Mouse (Mus musculus) macrophage (primary cell): ENCODE results near the gene Nmrk1. TPM values are rescaled to one million over a fixed set of nuclear protein-coding genes. Genes with fewer than 3 reads are reported as not detected.

Experiments
- H3K27ac ChIP-seq: fragments of 350-480 bp; formaldehyde crosslinking; 2 replicates; pipeline ENCODE4 v1.9.0; 2021
- H3K36me3 ChIP-seq: fragments of 350-480 bp; formaldehyde crosslinking; 2 replicates; pipeline ENCODE4 v1.9.0; 2021; ENCODE audit errors: inconsistent target
- H3K4me3 ChIP-seq: fragments of 350-480 bp; formaldehyde crosslinking; 2 replicates; pipeline ENCODE4 v1.9.0; 2021; ENCODE audit errors: inconsistent target
- H3K79me2 ChIP-seq: fragments of 350-480 bp; formaldehyde crosslinking; 2 replicates; pipeline ENCODE4 v1.9.0; 2021; ENCODE audit errors: inconsistent target
- WGBS: methylation state at CpG from one replicate; pipeline ENCODE4 v1.1.7; 2026; ENCODE audit warnings: inconsistent platforms; ENCODE audit not compliant: missing documents; 5-methylcytosine and 5-hydroxymethylcytosine counted together
- polyA plus RNA-seq: library from polyadenylated mRNA; stranded (reverse); fragments of 250-400 nt; gene quantifications from 3 replicates; pipeline ENCODE4 v1.2.4, GENCODE M21; 2018; ENCODE audit warnings: inconsistent platforms

Nmrk1 gene
- polyA plus RNA-seq, 1 experiment from 2014 or later = 41.4 TPM

DNA sequence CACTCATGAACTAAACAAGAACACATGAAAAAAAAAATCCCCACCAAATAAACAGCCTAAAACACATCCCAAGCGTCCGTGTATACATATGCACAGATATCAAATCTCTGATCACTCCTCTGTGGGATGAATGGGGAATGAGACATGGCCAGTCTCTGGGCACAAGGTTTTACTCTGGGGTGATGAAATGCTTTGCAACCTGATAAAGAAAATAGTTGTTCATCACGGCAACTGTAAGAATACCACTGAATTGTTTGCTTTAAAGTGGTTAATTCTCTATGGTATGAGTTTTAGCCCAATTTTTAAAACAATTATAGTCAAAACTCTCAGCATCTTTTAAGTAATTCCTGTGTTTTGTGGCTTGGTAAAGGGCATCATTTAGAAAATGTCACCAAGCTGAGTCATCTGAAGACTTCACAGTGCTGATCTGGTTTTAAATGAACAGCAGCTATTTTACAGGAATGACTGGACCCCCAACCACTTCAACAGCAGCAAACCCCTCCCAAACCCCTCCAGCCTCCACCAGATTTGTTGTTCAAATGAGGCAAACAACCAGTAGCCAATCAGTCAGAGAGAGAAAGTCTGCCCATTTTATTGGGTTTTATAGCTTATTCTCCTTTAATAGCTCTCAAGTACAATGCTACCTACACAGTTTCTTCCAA lies 33.4 kb upstream of the Nmrk1 start:
- peaks cover 100% of the 10 kb centered on the region for H3K79me2 ChIP-seq
- H3K4me3 ChIP-seq = no peak overlapping the region
- peaks cover 36% of the 10 kb centered on the region; the same call in 1 of the 2 replicates for H3K36me3 ChIP-seq
- WGBS = 83% methylated on average over 3 of the region's 3 CpGs
- H3K27ac ChIP-seq = no peak overlapping the region

DNA sequence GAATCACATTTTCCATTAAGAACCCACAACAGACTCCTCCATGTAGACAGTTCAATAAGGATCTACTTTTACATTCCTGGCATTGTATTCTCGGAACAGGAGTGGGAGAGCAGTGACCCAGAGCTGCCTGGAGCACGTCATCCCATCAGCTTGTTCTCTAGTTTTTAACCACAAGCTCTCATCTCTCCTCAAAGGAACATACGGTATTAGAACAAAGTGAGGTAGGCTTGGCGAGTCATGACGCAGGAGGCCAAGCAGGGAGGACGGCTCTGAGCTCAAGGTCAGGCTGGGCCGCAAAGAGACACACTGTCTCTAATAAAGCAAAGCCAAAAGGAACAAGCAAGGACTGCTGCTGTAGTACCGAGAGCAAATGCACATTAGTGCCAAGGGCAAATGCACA lies 32.7 kb upstream of the Nmrk1 start:
- peaks cover 37% of the 10 kb centered on the region for H3K36me3 ChIP-seq
- H3K4me3 ChIP-seq = no peak overlapping the region
- peaks cover 100% of the 10 kb centered on the region for H3K79me2 ChIP-seq
- 96% methylated on average over 8 of the region's 8 CpGs for WGBS
- H3K27ac ChIP-seq = no peak overlapping the region

DNA sequence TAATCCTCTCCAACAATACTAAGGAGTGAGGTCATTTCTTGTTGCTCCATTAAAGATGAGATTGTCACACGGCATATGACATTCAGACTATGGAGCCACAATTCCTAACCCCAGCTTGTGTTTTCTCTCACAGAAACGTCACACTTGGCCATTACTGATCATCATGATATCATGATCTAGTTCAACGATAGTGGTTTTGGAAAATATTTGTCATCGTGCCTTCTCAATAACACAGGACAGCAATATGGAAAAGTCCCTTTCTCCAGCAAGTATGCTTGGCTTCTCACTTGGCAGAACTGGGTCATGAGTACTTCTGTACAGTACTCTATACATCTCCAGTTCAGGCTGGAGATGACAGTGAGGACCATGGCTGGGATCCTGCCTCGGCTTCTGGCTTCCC lies 32.1 kb upstream of the Nmrk1 start:
- 100% methylated on average over 5 of the region's 5 CpGs for WGBS
- Histone ChIP-seq H3K4me3 (no peak overlapping the region), H3K27ac (no peak overlapping the region), H3K36me3 (peaks cover 34% of the 10 kb centered on the region), H3K79me2 (peaks cover 100% of the 10 kb centered on the region)

DNA sequence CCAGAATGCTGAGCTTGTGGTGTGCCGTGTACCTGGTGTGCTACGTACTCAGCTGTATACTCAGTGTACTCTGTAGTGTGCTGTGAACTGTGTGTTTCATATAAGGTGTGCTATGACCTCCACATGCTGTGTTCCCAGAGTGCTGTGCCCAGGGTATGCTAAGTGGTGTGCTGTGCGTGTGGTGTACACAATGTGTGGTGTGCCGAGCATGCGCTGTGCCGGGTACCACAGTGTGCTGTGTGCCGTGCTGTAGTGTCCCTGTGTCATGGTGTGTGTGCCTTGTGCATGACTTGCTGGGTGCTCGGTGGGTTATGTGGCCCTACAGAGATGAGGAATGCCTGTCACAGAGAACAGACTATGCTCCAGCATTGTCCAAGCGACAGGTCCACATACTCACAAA lies 31.1 kb upstream of the Nmrk1 start:
- no peak overlapping the region for H3K27ac ChIP-seq
- H3K36me3 ChIP-seq = peaks cover 28% of the 10 kb centered on the region
- peaks cover 100% of the 10 kb centered on the region for H3K79me2 ChIP-seq
- no peak overlapping the region for H3K4me3 ChIP-seq
- WGBS = 92% methylated on average over 8 of the region's 9 CpGs

DNA sequence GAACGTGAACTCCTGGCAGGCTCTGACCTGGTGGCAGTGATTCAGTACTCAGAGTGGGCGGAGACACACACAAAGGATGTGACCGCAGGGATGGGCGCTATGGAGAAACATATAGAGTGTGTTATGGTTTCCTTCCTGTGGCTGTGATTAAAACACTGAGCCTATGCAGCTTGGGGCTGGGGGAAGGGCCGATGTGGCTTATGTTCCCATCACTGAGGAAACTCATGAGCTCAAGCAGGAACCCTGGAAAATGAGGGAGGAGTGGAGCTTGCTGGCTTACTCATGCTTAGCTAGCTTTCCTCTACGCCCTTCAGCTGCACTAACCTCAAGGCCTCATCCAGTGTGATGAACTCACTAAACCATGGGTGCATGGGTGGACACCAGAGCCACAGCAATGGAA lies 28.7 kb upstream of the Nmrk1 start:
- H3K27ac ChIP-seq = peak overlapping the region; percentile 25; the same call in 1 of the 2 replicates
- peaks cover 100% of the 10 kb centered on the region for H3K79me2 ChIP-seq
- no peak overlapping the region for H3K4me3 ChIP-seq
- WGBS = 36% methylated on average over 6 of the region's 6 CpGs
- H3K36me3 ChIP-seq = peaks cover 35% of the 10 kb centered on the region

DNA sequence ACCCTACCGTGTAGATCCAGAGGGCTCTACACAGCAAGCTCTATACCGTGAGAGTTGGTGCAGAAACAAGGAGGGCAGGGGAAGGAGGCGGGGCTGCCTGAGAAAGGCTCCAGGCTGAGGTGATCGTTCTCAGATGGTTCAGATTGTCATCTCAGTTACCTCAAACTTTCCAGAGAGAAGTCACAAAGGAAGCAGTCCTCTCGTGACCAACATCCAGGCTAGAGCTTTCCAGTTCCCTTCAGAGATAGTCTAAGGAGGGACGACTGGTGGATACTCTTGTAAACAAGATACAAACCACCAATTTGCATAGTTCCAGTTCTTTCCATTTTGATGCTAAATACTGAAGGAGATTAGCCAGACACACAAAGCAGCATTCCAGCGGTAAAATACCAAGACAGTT lies 23.8 kb upstream of the Nmrk1 start:
- Histone ChIP-seq H3K4me3 (no peak overlapping the region), H3K36me3 (peaks cover 25% of the 10 kb centered on the region), H3K79me2 (peaks cover 100% of the 10 kb centered on the region), H3K27ac (no peak overlapping the region)
- WGBS = 61% methylated on average over 7 of the region's 7 CpGs

DNA sequence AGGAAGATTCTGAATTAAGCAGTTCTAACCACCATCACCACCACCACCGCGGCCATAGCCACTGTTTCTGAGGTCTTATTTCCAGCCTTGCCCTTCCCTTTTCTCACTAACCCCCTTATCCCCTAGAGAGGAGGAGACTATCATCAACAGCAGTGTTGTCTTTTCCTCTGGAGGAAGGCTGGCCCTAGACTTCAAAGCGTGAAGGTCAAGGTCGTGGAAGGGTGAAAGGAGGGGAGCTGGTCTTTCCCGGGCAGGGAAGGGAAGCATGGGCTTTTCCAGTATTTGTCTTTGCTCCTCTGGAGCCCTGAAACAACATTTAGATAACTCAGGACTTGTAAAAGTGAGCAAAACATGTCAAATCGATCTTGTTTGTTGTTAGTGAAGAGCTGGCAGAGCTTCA lies 22.8 kb upstream of the Nmrk1 start:
- H3K36me3 ChIP-seq = peaks cover 14% of the 10 kb centered on the region
- H3K27ac ChIP-seq = no peak overlapping the region
- 76% methylated on average over 6 of the region's 6 CpGs for WGBS
- peaks cover 100% of the 10 kb centered on the region for H3K79me2 ChIP-seq
- no peak overlapping the region for H3K4me3 ChIP-seq

DNA sequence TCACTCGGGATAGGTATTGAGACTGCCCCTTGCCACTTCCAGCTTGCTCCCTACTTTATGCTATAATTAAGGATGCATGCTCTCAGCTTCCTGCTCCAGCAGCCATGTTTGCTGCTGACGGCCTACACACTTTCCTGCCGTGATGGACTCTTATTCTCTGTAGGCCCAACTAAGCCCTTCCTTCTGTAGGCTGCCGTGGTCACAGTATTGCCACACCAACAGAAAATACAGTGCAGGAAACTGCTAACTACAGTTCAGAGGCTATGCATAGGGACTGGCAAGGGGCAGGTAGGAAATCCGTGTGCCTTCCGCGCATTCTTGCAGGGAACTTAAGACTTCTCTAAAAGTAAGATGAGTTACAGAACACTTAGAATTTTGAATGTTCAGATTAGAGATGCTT lies 17.4 kb upstream of the Nmrk1 start:
- Histone ChIP-seq H3K27ac (no peak overlapping the region), H3K4me3 (no peak overlapping the region), H3K79me2 (peaks cover 100% of the 10 kb centered on the region), H3K36me3 (peaks cover 6% of the 10 kb centered on the region)
- 53% methylated on average over 7 of the region's 7 CpGs for WGBS

DNA sequence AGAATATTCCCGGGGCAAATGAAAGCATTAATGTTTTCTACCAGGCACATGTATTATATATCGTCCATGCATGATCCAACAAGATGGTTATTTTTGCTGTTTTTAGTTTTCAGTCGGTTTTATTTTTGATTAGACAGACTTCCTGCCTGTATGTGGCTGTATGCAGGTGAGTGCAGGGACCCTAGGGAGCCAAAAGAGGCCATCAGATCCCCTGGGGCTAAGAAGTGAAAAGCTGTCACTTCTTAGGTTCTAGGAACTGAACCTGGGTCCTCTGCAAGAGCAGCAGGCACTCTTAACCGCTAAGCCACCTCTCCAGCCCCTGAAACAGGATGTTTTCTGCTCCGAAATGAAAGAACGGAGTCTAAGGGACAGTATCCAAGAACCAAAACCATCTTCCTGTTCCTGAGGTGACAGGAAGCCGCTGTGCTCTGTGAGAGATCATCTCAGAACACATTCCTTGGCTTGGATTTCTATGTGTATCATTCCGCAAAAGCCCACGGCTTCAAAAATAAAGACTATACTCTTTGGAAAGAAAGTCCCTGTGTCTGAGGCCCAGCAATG lies 16.0 kb upstream of the Nmrk1 start:
- H3K27ac ChIP-seq = no peak overlapping the region

DNA sequence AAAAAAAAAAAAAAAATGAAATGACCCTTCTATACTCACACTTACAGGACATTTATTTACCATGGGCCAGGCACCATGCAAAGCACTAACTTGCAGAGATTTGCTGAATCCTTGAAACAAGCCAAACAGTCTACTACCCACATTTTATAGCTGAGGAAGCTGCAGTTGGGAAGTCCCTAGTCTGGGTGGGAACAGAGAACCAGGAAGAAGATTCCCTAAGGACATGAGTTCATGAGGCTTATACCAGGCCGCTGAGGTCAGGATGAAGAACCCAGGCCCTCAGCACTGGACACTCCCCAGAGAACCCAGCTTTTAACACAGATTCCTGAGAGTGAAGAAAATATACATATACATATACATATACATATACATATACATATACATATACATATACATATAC lies 14.2 kb upstream of the Nmrk1 start:
- WGBS = 100% methylated on average over 1 of the region's 1 CpGs

More for the DNA sequence above, 16.0 kb upstream of the Nmrk1 start:
- peaks cover 100% of the 10 kb centered on the region for H3K79me2 ChIP-seq
- H3K4me3 ChIP-seq = no peak overlapping the region
- peaks cover 6% of the 10 kb centered on the region for H3K36me3 ChIP-seq
- 39% methylated on average over 9 of the region's 9 CpGs for WGBS

DNA sequence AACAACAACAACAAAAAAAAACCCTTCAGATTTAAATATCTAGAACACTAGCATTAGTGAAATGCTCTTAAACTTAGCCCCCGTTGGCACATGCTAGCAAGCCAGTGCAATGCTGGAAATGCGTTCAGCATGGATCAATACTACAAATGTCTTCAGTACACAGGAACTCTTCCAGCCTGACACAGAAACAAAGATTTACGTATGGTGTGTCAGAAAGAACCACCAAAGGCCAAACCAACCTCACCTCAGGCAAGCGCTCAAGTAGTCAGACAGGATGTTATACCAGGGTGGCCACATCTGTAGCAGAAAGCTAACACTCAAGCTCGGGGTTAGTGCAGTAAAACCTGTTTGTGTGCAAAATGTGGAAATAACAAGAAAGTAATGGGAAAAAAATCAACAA lies 12.7 kb upstream of the Nmrk1 start:
- WGBS = 65% methylated on average over 5 of the region's 5 CpGs
- Histone ChIP-seq H3K79me2 (peaks cover 100% of the 10 kb centered on the region), H3K27ac (no peak overlapping the region), H3K36me3 (no peaks in the 10 kb centered on the region), H3K4me3 (no peak overlapping the region)

More for the DNA sequence above, 14.2 kb upstream of the Nmrk1 start:
- H3K4me3 ChIP-seq = no peak overlapping the region
- H3K79me2 ChIP-seq = peaks cover 100% of the 10 kb centered on the region
- no peaks in the 10 kb centered on the region for H3K36me3 ChIP-seq
- H3K27ac ChIP-seq = no peak overlapping the region

DNA sequence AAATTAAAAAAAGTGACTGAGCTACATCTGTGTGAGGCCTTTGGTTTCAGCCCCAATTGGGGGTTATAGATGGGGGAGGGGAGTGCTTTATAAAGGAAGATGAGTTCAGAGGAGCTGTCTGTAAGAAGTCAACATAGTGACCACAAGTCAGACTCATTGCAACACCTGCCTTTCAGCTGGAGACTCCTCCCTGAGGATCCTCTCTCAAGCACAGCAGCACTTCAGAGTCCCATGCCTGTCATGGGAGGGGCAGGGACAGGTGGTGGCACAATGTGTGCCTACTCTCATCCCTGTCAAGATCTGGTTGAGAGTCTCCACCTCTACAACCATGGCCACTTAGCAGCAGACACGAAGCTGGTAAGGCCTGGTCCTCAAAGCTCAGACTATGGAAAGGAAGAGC lies 12.1 kb upstream of the Nmrk1 start:
- Histone ChIP-seq H3K27ac (no peak overlapping the region), H3K4me3 (no peak overlapping the region)
- 56% methylated on average over 1 of the region's 1 CpGs for WGBS

DNA sequence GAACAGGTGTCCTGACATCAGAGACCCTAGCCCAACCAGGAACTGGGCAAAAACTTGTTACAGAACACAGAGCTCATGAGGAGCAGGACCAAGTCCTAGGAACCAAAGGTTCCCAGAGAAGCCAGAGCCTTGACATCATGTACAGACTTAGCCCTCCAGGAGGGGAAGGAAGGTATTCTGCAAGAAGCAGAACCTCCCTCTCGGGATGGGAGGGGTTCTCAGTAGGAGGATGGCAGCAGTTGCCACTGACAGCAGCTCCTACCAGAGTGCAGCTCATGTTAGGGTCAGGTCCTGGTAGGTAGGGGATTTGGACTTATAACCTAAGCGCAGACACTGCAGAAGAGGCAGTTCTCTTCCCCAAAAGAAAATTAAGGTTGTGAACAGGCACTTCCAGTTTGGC lies 7.9 kb upstream of the Nmrk1 start:
- WGBS = 46% methylated on average over 2 of the region's 2 CpGs
- H3K79me2 ChIP-seq = peaks cover 100% of the 10 kb centered on the region
- no peak overlapping the region for H3K27ac ChIP-seq
- no peak overlapping the region for H3K4me3 ChIP-seq
- H3K36me3 ChIP-seq = no peaks in the 10 kb centered on the region

More for the DNA sequence above, 12.1 kb upstream of the Nmrk1 start:
- peaks cover 100% of the 10 kb centered on the region for H3K79me2 ChIP-seq
- no peaks in the 10 kb centered on the region for H3K36me3 ChIP-seq

DNA sequence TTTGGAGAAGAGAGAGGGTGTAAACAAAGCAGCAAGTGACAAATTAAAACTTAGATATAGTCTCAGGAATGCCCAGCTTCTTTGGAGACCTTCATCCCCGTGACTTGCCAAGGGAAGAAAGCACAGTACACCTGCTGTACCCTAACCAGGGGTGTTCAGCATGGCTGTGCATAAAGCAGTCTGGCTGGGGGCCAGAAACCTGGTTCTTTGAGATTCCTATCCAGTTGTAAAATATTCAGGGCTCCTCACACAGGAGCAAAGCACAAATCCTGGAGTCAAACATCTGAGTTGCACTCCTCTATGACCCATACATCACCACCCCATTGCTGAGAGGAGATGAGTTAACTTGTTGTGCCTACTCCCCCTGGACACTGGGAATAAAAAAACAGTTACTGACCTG lies 2.2 kb upstream of the Nmrk1 start:
- 67% methylated on average over 1 of the region's 1 CpGs for WGBS
- H3K4me3 ChIP-seq = peak overlapping the region; percentile 69
- peaks cover 88% of the 10 kb centered on the region for H3K79me2 ChIP-seq
- peak overlapping the region; percentile 89 for H3K27ac ChIP-seq
- no peaks in the 10 kb centered on the region for H3K36me3 ChIP-seq

DNA sequence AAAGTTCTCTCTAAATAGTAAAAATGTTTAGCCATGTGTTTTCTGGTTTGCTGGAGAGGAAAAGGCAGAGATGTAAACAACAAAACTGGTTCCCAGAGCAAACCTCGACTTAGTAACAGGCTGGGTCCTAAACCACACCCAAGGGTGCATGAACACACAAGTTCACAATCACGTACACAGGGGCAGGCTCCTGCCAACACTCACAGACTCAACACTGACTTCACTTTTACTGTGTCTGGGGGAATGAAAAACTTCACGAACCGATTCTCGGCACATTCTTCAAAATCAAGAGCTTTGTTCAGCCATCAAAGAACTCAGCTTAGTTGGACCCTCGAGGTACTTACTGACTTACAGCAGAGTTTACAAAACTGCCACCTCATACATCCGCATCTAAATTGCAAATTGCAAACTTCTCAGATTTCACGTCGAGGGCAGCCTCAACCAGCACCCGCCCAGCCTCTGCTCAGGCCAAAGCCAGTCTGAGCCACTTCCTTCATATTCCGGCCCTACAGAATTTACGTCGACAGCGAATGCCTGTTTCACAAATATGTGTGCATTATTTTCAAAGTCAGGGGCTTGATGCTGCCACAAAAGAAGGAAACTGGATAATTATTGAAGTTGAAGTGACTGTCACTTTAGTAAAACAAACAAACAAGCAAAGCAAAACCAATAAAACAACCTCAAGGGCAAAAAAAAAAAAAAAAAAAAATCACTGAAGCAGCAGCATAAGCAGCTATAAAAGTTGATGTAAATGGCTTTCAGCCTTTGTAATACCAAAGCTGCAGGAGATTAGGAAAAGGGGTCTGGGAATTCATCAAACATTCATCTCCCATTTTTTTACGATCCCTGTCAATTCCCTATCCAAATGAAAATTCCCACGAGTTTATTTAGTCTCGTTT lies 1.3 kb upstream of the Nmrk1 start:
- peak overlapping the region; percentile 69 for H3K4me3 ChIP-seq
- H3K27ac ChIP-seq = peak overlapping the region; percentile 89
- 7% methylated on average over 17 of the region's 17 CpGs for WGBS
- peaks cover 80% of the 10 kb centered on the region for H3K79me2 ChIP-seq
- H3K36me3 ChIP-seq = no peaks in the 10 kb centered on the region
